Mouse (Mus musculus) liver, adult 2 months (tissue): ENCODE measurements around the gene Gm10490. TPM values are rescaled to one million over a fixed set of nuclear protein-coding genes. Genes with fewer than 3 reads are reported as not detected.

Experiments
- DNase-seq: peaks from one replicate; pipeline ENCODE4 v3.0.0-alpha.2; 2011; ENCODE audit warnings: low read depth, low spot score; ENCODE audit errors: extremely low read depth
- H3K27ac ChIP-seq: fragments of 200-500 bp; replicated peaks from 2 replicates; pipeline ENCODE4 v1.5.1; 2012; ENCODE audit warnings: low read depth, mild to moderate bottlenecking, control low read depth, inconsistent platforms, low read length; ENCODE audit not compliant: insufficient read depth
- H3K27me3 ChIP-seq: fragments of 200-500 bp; 2 replicates; pipeline ENCODE4 v1.6.1; 2012; ENCODE audit warnings: mild to moderate bottlenecking, moderate library complexity, low read length, inconsistent platforms; ENCODE audit not compliant: control insufficient read depth, insufficient read depth
- H3K36me3 ChIP-seq: fragments of 200-500 bp; 2 replicates; pipeline ENCODE4 v1.6.1; 2012; ENCODE audit warnings: low read length, inconsistent platforms; ENCODE audit not compliant: control insufficient read depth, insufficient read depth
- H3K4me1 ChIP-seq: fragments of 200-500 bp; 2 replicates; pipeline ENCODE4 v1.6.1; 2011; ENCODE audit warnings: low read length; ENCODE audit not compliant: control insufficient read depth, insufficient read depth
- H3K4me3 ChIP-seq: fragments of 200-500 bp; 2 replicates; pipeline ENCODE4 v1.5.1; 2011; ENCODE audit warnings: low read depth, mild to moderate bottlenecking, control low read depth, low read length, moderate library complexity; ENCODE audit not compliant: insufficient read depth
- H3K79me2 ChIP-seq: fragments of 200-500 bp; 2 replicates; pipeline ENCODE4 v1.6.1; 2012; ENCODE audit warnings: inconsistent platforms, mild to moderate bottlenecking, low read length, moderate library complexity; ENCODE audit not compliant: control insufficient read depth, insufficient read depth
- H3K9ac ChIP-seq: fragments of 200-500 bp; 2 replicates; pipeline ENCODE4 v1.6.1; 2012; ENCODE audit warnings: low read depth, mild to moderate bottlenecking, control low read depth, inconsistent platforms, low read length
- CTCF ChIP-seq: fragments of 200-500 bp; IDR thresholded peaks from 2 replicates; pipeline ENCODE4 v1.5.1; 2011; ENCODE audit warnings: low read depth, low read length, control low read depth
- POLR2A ChIP-seq: fragments of 200-500 bp; IDR thresholded peaks from 2 replicates; pipeline ENCODE4 v1.6.1; 2011; ENCODE audit warnings: low read length, control low read depth; ENCODE audit not compliant: insufficient read depth; ENCODE audit errors: extremely low read depth
- WGBS: fragments of 180-500 bp; shearing (Covaris S2); methylation state at CpG from one replicate; pipeline ENCODE4 v1.1.7; 2018; 5-methylcytosine and 5-hydroxymethylcytosine counted together
- polyA plus RNA-seq: library from polyadenylated mRNA; depleted of rRNA; stranded (reverse); fragments of >200 nt; gene quantifications from 2 replicates; pipeline ENCODE4 v1.2.3, GENCODE M21; 2012
- total RNA-seq: library from RNA; depleted of rRNA; stranded (reverse); fragments of >200 nt; gene quantifications from 2 replicates; pipeline ENCODE4 v1.2.3, GENCODE M21; 2014

Gene Gm10490
- total and polyA plus RNA-seq, 2 experiments: not detected

GRCm38 (mm10) chrX:7898211-7898610 is 11.1 kb upstream of the Gm10490 start:
- H3K27me3 ChIP-seq: no peaks in the 10 kb centered on the region
- peaks cover 6% of the 10 kb centered on the region for H3K36me3 ChIP-seq
- H3K27ac ChIP-seq: peak overlapping the region; percentile 88
- H3K79me2 ChIP-seq: peaks cover 2% of the 10 kb centered on the region; the same call in 1 of the 2 replicates
- 9% methylated on average over 13 of the region's 13 CpGs for WGBS
- TF ChIP-seq POLR2A (no peak), CTCF (no peak)
- H3K9ac ChIP-seq: peak overlapping the region; percentile 72
- H3K4me1 ChIP-seq: no peaks in the 10 kb centered on the region; the same call in 1 of the 2 replicates
- peak overlapping the region; percentile 59 for H3K4me3 ChIP-seq
- DNase-seq: peak; percentile 5

- peak within 1 kb of the TSS; percentile 93 for H3K4me3 ChIP-seq
- H3K79me2 ChIP-seq: peaks cover 2% of the 10 kb centered on the region; the same call in 1 of the 2 replicates
- peaks cover 5% of the 10 kb centered on the region for H3K36me3 ChIP-seq
- peak; percentile 91 for DNase-seq
- H3K27me3 ChIP-seq: no peaks in the 10 kb centered on the region
- WGBS: under 1% methylated on average over 59 of the region's 62 CpGs
- H3K27ac ChIP-seq: peak within 1 kb of the TSS; percentile 94
- 0 out of 2 replicates have a peak, but pooled peaks have one; percentile 27 for TF ChIP-seq POLR2A
- no peak for TF ChIP-seq CTCF
- peak within 1 kb of the TSS; percentile 95 for H3K9ac ChIP-seq
- no peaks in the 10 kb centered on the region; the same call in 1 of the 2 replicates for H3K4me1 ChIP-seq
Measured at GRCm38 (mm10) chrX:7898880-7899874, 10.2 kb upstream of the Gm10490 start, which contains the start of the genes Pqbp1 and Timm17b. Gene Pqbp1, minus strand, starts transcription at chrX:7899269. Gene Timm17b, plus strand, starts transcription at chrX:7899357.

- Histone ChIP-seq H3K27ac (no peak overlapping the region), H3K9ac (no peak overlapping the region), H3K4me3 (no peak overlapping the region), H3K36me3 (peaks cover 1% of the 10 kb centered on the region; the same call in 1 of the 2 replicates), H3K4me1 (no peaks in the 10 kb centered on the region), H3K27me3 (no peaks in the 10 kb centered on the region), H3K79me2 (peaks cover 2% of the 10 kb centered on the region; the same call in 1 of the 2 replicates)
- 94% methylated on average over 5 of the region's 5 CpGs for WGBS
- DNase-seq: no peak
- TF ChIP-seq POLR2A (no peak), CTCF (no peak)
Measured at GRCm38 (mm10) chrX:7904441-7904840, 4.9 kb upstream of the Gm10490 start.

GRCm38 (mm10) chrX:7907735-7908134 is 1.6 kb upstream of the Gm10490 start, which contains the start of gene Gm10491:
Gene Gm10491, minus strand, starts transcription at chrX:7907835.
- no peak within 1 kb of the TSS for H3K9ac ChIP-seq
- no peak for DNase-seq
- WGBS: 95% methylated on average over 5 of the region's 5 CpGs
- no peak for TF ChIP-seq CTCF
- TF ChIP-seq POLR2A: no peak
- H3K36me3 ChIP-seq: peaks cover 1% of the 10 kb centered on the region; the same call in 1 of the 2 replicates
- H3K4me3 ChIP-seq: no peak within 1 kb of the TSS
- no peaks in the 10 kb centered on the region for H3K79me2 ChIP-seq
- no peak within 1 kb of the TSS for H3K27ac ChIP-seq
- H3K27me3 ChIP-seq: no peaks in the 10 kb centered on the region
- H3K4me1 ChIP-seq: peaks cover 7% of the 10 kb centered on the region; the same call in 1 of the 2 replicates

GRCm38 (mm10) chrX:7910473-7910872 is 1.1 kb downstream of the Gm10490 start:
- TF ChIP-seq CTCF: peak; percentile 18; the same call in 1 of the 2 replicates
- TF ChIP-seq POLR2A: no peak
- 49% methylated on average over 6 of the region's 6 CpGs for WGBS
- H3K36me3 ChIP-seq: no peaks in the 10 kb centered on the region; the same call in 1 of the 2 replicates
- DNase-seq: no peak
- H3K79me2 ChIP-seq: no peaks in the 10 kb centered on the region
- no peaks in the 10 kb centered on the region for H3K27me3 ChIP-seq
- H3K27ac ChIP-seq: no peak overlapping the region
- H3K4me3 ChIP-seq: no peak overlapping the region
- no peak overlapping the region for H3K9ac ChIP-seq
- H3K4me1 ChIP-seq: peaks cover 7% of the 10 kb centered on the region; the same call in 1 of the 2 replicates
